24 mouse cellular contexts compared by ENCODE assay signal in genomic region chr4:95590878-95591277, GRCm38 (mm10). TPM values are rescaled to one million over a fixed set of nuclear protein-coding genes. Genes with fewer than 3 reads are reported as not detected.
DNase-seq lines count a peak whose midpoint lies in the region; ATAC-seq and TF ChIP-seq lines count a peak whose summit lies in the region.
"Had no signal": no experiment of that assay in that cellular context is flagged by ENCODE, and none has a peak within 500 bp of the region (broad histone marks: within the 10 kb centered on the region; RNA-seq: fewer than 3 reads in every experiment).

No protein-coding gene starts in this region.

- TF ChIP-seq CTCF in kidney, adult 2 months (conservative IDR thresholded peaks at IDR 0.05; ENCODE audit: insufficient read depth, insufficient read length, low read depth, low read length) = no peak

- H3K9me3 ChIP-seq in kidney, embryonic 14.5 days (ENCODE audit: control insufficient read depth, low read length) = no peaks in the 10 kb centered on the region
- H3K9me3 ChIP-seq in liver, embryonic 16.5 days (replicated peaks; ENCODE audit: control insufficient read depth, low read length) = no peaks in the 10 kb centered on the region
- H3K9me3 ChIP-seq: embryonic facial prominence, embryonic 10.5 days; embryonic facial prominence, embryonic 12.5 days; forebrain, embryonic 13.5 days; G1E had no signal

- no peak overlapping the region for H3K4me2 ChIP-seq in kidney, embryonic 14.5 days (replicated peaks; ENCODE audit: low read depth, low read length)
- no peak overlapping the region for H3K4me2 ChIP-seq in liver, embryonic 16.5 days (ENCODE audit: low read depth, low read length)
- H3K4me2 ChIP-seq: embryonic facial prominence, embryonic 12.5 days; forebrain, embryonic 13.5 days had no signal

- 76% methylated on average over 3 of the region's 3 CpGs for whole genome bisulfite sequencing in kidney, adult 2 months
- 84% methylated on average over 3 of the region's 3 CpGs for WGBS in kidney, embryonic 14.5 days
- 40% methylated on average over 3 of the region's 3 CpGs for WGBS in liver, embryonic 16.5 days (ENCODE audit: insufficient replicate concordance)

- ATAC-seq in kidney, embryonic 14.5 days (ENCODE audit: low FRiP score, low TSS enrichment) = no peak
- ATAC-seq in liver, embryonic 16.5 days (ENCODE audit: low read depth) = peak; percentile 41; the same call in 1 of the 2 replicates
- ATAC-seq in granulocyte monocyte progenitor cell, adult 5-6 weeks (replicated peaks; ENCODE audit: poor library complexity, severe bottlenecking) = peak; percentile 50
- peak; percentile 42; the same call in 1 of the 2 replicates for ATAC-seq in megakaryocyte progenitor cell, adult 5-6 weeks (replicated peaks; ENCODE audit: poor library complexity)
- ATAC-seq: activated CD4-positive, CD25-positive, alpha-beta regulatory T cell, adult 4 months; CD4-positive, CD25-positive, alpha-beta regulatory T cell, adult 4 months; forebrain, embryonic 13.5 days; Patski had no signal

- no peak overlapping the region for H3K9ac ChIP-seq in kidney, embryonic 14.5 days (ENCODE audit: low read depth, low read length)
- no peak overlapping the region for H3K9ac ChIP-seq in liver, embryonic 16.5 days (ENCODE audit: low read depth, low read length)
- H3K9ac ChIP-seq: embryonic facial prominence, embryonic 12.5 days; forebrain, embryonic 13.5 days had no signal

- DNase-seq in kidney, adult 2 months = peak; percentile 16
- DNase-seq in liver = no peak
- DNase-seq in spleen, postnatal 14 days (ENCODE audit: low spot score in 2 of 2) = no peak
- DNase-seq: adrenal gland, adult 8-10 months; adrenal gland, postnatal 14 days; adrenal gland, postnatal 36 days; B cell, adult 2 months; cerebellum, adult 11-12 months; cerebellum, adult 2 months; cerebellum, adult 9-10 months; cerebellum, postnatal 10 days; cerebellum, postnatal 25 days had no signal

- peaks cover 4% of the 10 kb centered on the region; the same call in 1 of the 2 replicates for H3K4me1 ChIP-seq in kidney, adult 2 months (ENCODE audit: control insufficient read depth, insufficient read depth, low read length)
- H3K4me1 ChIP-seq in kidney, embryonic 14.5 days (ENCODE audit: control insufficient read depth, insufficient read depth, low read length) = peaks cover 4% of the 10 kb centered on the region; the same call in 1 of the 2 replicates
- H3K4me1 ChIP-seq in liver, embryonic 16.5 days (ENCODE audit: control insufficient read depth, low read depth, low read length) = no peaks in the 10 kb centered on the region
- H3K4me1 ChIP-seq: embryonic facial prominence, embryonic 10.5 days; embryonic facial prominence, embryonic 12.5 days; forebrain, embryonic 13.5 days had no signal

- H3K27ac ChIP-seq in kidney, adult 2 months (ENCODE audit: insufficient read depth, low read depth, low read length) = no peak overlapping the region
- H3K27ac ChIP-seq in kidney, embryonic 14.5 days (ENCODE audit: low read depth, low read length) = no peak overlapping the region
- no peak overlapping the region for H3K27ac ChIP-seq in liver, embryonic 16.5 days (ENCODE audit: low read length)
- H3K27ac ChIP-seq: embryonic facial prominence, embryonic 10.5 days; embryonic facial prominence, embryonic 12.5 days; forebrain, embryonic 13.5 days had no signal

- H3K36me3 ChIP-seq in kidney, adult 2 months (ENCODE audit: control insufficient read depth, insufficient read depth, low read length) = no peaks in the 10 kb centered on the region
- H3K36me3 ChIP-seq in kidney, embryonic 14.5 days (ENCODE audit: control insufficient read depth, insufficient read depth, low read length) = no peaks in the 10 kb centered on the region
- no peaks in the 10 kb centered on the region for H3K36me3 ChIP-seq in liver, embryonic 16.5 days (ENCODE audit: control insufficient read depth, insufficient read depth)
- H3K36me3 ChIP-seq: embryonic facial prominence, embryonic 10.5 days; embryonic facial prominence, embryonic 12.5 days; G1E had no signal

- H3K4me3 ChIP-seq in kidney, adult 2 months (ENCODE audit: insufficient read depth, low read depth, low read length) = no peak overlapping the region
- H3K4me3 ChIP-seq in kidney, embryonic 14.5 days (ENCODE audit: low read length) = no peak overlapping the region
- H3K4me3 ChIP-seq in liver, embryonic 16.5 days (ENCODE audit: low read depth, low read length) = no peak overlapping the region
- H3K4me3 ChIP-seq: embryonic facial prominence, embryonic 10.5 days; embryonic facial prominence, embryonic 12.5 days; forebrain, embryonic 13.5 days had no signal

- H3K27me3 ChIP-seq in kidney, adult 2 months (replicated peaks; ENCODE audit: control insufficient read depth, insufficient read depth, low read length) = no peaks in the 10 kb centered on the region
- H3K27me3 ChIP-seq in kidney, embryonic 14.5 days (ENCODE audit: control insufficient read depth, insufficient read depth, low read length) = no peaks in the 10 kb centered on the region
- H3K27me3 ChIP-seq in liver, embryonic 16.5 days (ENCODE audit: control insufficient read depth, insufficient read depth, low read depth, low read length) = no peaks in the 10 kb centered on the region
- H3K27me3 ChIP-seq: CH12.LX; embryonic facial prominence, embryonic 12.5 days; forebrain, embryonic 13.5 days; Patski had no signal

- no peak for TF ChIP-seq POLR2A in kidney, adult 2 months (IDR thresholded peaks at IDR 0.05; ENCODE audit: low read depth, low read length)

RNA-seq across cellular contexts. Expression of gene Fggy, which starts 33.6 kb away (rescaled TPM):
- 189 and 215 TPM in 2 replicates for polyA plus RNA-seq in kidney, adult 2 months (2012; rRNA removed)
- polyA plus RNA-seq in kidney, embryonic 14.5 days (2014; fragmentation: Nextera tagmentation; extraction: Ambion mirVana) = 18.3 and 18.6 TPM in 2 replicates
- polyA plus RNA-seq in liver, embryonic 16.5 days (2015; fragmentation: Nextera tagmentation; extraction: Ambion mirVana) = 42.3 and 45.3 TPM in 2 replicates
- 9.1 and 15.5 TPM in 2 replicates for total RNA-seq in granulocyte monocyte progenitor cell, adult 5-6 weeks (2014; fragmentation: Nextera tagmentation)
- 7.1 and 9.0 TPM in 2 replicates for total RNA-seq in granulocyte monocyte progenitor cell, adult 5-6 weeks (2017)
- total RNA-seq in megakaryocyte progenitor cell, adult 5-6 weeks (2015) = 7.3 and 9.5 TPM in 2 replicates
- 8.3 and 10.1 TPM in 2 replicates for total RNA-seq in megakaryocyte progenitor cell, adult 5-6 weeks (2017)
- total RNA-seq: G1E had no signal
- polyA plus RNA-seq: G1E had no signal
